Mouse (Mus musculus) lung, adult 2 months (tissue): Measurements from ENCODE around the gene Itgam. TPM values are rescaled to one million over a fixed set of nuclear protein-coding genes. Genes with fewer than 3 reads are reported as not detected.
A peak's percentile ranks its signal among the peaks of the same experiment; 100 is the strongest.
"Not testable (repeated sequence)": the region's sequence is repeated elsewhere in the genome, so short reads cannot be mapped to it uniquely, and the experiment has no call there.

Source experiments
- DNase-seq: peaks from one replicate; pipeline ENCODE4 v3.0.0; 2022
- H3K4me1 ChIP-seq: fragments of 200-500 bp; 2 replicates; pipeline ENCODE4 v1.6.1; 2011; ENCODE audit warnings: low read length; ENCODE audit not compliant: control insufficient read depth, insufficient read depth
- H3K4me3 ChIP-seq: fragments of 200-500 bp; replicated peaks from 2 replicates; pipeline ENCODE3; 2011; ENCODE audit warnings: low read depth, mild to moderate bottlenecking, control low read depth, low read length; ENCODE audit errors: extremely low read depth
- CTCF ChIP-seq: fragments of 200-500 bp; IDR thresholded peaks from 2 replicates; pipeline ENCODE4 v1.5.1; 2011; ENCODE audit warnings: mild to moderate bottlenecking, low read length, control low read depth; ENCODE audit not compliant: insufficient read depth
- POLR2A ChIP-seq: fragments of 200-500 bp; IDR thresholded peaks from 2 replicates; pipeline ENCODE4 v1.6.1; 2011; ENCODE audit warnings: low read depth, mild to moderate bottlenecking, control low read depth, low read length, borderline replicate concordance; ENCODE audit errors: extremely low read depth
- WGBS: fragments of 180-500 bp; shearing (Covaris S2); methylation state at CpG from one replicate; pipeline ENCODE4 v1.1.7; 2018; 5-methylcytosine and 5-hydroxymethylcytosine counted together
- polyA plus RNA-seq: library from polyadenylated mRNA; depleted of rRNA; stranded (reverse); fragments of >200 nt; gene quantifications from 2 replicates; pipeline ENCODE4 v1.2.3, GENCODE M21; 2012; rRNA removed

Itgam gene
- polyA plus RNA-seq = 25.2 and 27.6 TPM in 2 replicates

DNA sequence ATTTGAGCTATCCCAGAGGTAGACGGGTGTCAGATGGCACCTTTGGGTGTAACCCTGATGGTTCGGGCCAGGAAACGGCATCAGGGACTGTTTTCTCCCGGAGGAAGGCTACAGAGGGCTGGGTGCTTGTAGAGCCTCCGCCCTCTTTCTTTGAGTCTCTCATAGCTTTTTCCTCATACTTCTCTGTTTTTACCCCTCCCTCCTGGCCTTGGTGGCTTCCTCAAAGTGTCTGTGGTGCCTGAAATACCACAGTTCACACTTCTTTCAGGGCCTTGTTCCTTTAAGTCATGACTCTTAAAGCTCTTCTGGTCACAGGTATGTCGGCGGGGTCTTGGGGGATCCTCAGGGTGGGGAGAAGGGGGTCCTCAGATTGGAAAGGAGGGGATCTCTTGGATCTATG, at the start of gene Itgam, which contains the start of gene Gm49368:
Itgam (plus strand) TSS at position 185 of the 400 bp plus-strand sequence.
Gm49368 (plus strand) TSS at position 228 of the 400 bp plus-strand sequence.
- no peak for DNase-seq
- H3K4me1 ChIP-seq = no peaks in the 10 kb centered on the region
- H3K4me3 ChIP-seq = no peak within 1 kb of the TSS
- 72% methylated on average over 7 of the region's 7 CpGs for WGBS
- TF ChIP-seq POLR2A = no peak
- no peak for TF ChIP-seq CTCF

DNA sequence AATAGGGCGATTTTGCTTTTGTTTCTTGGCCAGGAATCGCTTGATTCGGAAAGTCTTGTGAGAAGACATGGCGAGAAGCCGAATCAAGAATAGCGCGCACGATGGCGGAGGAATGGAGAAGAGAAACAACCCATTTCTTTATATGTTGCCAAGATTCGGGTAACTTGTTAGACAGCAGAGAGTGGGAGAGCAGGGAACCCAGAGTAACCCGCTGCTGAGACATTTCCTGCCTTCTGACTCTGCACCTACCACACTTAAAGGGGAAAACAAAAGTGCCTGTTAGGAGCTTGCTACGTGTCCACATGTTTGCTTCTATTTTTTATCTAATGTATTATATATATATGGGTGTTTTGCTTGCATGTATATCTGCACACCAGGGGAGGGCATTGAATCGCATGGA, 49.3 kb upstream of the Itgam start:
- DNase-seq = no peak
- TF ChIP-seq CTCF = no peak
- TF ChIP-seq POLR2A = no peak
- no peak overlapping the region for H3K4me3 ChIP-seq
- no peaks in the 10 kb centered on the region for H3K4me1 ChIP-seq
- 84% methylated on average over 13 of the region's 13 CpGs for WGBS

DNA sequence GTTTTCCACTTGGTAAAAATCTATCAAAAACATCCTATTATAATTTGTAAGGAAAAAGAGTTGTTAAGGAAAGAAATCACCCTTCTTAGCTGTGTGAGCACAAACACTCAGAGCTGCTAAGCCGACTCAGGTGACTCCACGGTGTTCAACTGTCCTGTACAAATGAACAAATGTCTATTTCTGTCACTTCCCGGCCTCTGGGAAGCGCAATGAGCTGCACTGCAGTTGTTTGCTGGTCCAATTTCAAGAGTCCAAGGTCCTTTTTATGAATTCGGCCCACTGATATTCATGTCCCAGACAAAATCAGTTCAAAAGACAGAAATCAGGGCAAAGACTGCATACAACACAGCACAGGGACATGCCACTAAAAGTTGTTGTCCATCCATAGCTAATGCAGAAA, 46.3 kb upstream of the Itgam start:
- not testable (repeated sequence) for DNase-seq, H3K4me1 ChIP-seq, H3K4me3 ChIP-seq
- 59% methylated on average over 5 of the region's 5 CpGs for WGBS

DNA sequence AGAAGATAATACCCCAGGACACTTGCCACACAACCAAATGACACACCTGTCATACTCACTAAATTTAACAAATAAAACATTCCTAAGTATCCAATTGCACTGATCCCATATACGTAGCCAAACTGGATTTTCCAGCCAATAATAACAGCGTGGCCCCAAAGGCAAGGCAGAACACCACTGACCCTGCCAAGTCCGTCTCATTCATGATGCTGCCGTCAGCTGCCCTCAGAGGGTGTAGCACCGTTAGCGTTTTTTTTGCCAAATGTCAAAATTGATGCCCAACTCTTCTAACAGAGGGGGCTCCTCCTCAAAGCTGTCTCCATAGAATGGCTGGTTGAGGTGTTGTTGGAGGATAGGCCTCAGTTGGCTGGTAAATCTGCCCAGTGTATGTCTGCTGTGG, 45.8 kb upstream of the Itgam start:
- 65% methylated on average over 6 of the region's 6 CpGs for WGBS
- Histone ChIP-seq H3K4me1 (no peaks in the 10 kb centered on the region), H3K4me3 (no peak overlapping the region)
- DNase-seq = no peak
- no peak for TF ChIP-seq CTCF
- TF ChIP-seq POLR2A = no peak

DNA sequence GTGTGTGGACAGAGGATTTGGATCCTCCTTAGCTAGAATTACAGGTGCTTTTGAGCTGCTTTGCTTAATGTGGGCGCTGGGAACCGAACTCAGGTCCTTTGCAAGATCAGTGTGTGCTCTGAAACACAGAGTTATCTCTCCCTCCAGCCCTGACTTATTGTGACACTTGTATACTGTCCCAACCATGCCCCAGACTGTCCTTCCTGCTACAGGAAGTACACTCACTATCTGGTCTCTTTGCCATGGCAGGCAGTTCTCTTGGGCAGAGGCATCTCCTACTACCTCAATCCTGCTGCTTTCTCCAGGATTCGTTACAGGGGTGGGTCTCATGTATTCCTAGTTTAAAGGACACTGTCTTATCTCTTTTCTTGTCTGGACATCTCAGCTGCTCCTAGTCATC, 44.2 kb upstream of the Itgam start:
- 86% methylated on average over 3 of the region's 3 CpGs for WGBS
- DNase-seq = no peak
- H3K4me1 ChIP-seq = no peaks in the 10 kb centered on the region
- TF ChIP-seq CTCF (no peak), POLR2A (no peak)
- no peak overlapping the region for H3K4me3 ChIP-seq

DNA sequence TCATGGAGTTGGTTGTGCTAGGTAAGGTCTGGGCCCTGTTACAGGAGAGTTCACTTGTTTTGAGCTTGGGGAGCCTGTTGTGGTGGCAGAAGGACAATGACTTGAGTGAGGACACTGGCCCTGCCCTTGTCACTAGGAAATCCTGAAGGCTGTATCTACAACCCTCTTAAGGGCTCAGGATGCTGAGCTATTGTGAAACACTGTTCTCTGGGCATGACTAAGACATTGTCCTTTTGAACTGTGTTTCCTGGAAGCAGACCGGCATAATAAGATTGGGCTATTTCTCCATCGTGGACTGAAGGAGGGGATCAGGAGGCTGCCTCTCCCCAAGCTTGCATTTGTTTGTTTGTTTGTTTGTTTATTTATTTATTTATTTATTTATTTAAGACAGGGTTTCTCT, 43.3 kb upstream of the Itgam start:
- no peak for DNase-seq
- 29% methylated on average over 2 of the region's 2 CpGs for WGBS
- TF ChIP-seq POLR2A = no peak
- TF ChIP-seq CTCF = no peak
- H3K4me3 ChIP-seq = no peak overlapping the region
- H3K4me1 ChIP-seq = no peaks in the 10 kb centered on the region

DNA sequence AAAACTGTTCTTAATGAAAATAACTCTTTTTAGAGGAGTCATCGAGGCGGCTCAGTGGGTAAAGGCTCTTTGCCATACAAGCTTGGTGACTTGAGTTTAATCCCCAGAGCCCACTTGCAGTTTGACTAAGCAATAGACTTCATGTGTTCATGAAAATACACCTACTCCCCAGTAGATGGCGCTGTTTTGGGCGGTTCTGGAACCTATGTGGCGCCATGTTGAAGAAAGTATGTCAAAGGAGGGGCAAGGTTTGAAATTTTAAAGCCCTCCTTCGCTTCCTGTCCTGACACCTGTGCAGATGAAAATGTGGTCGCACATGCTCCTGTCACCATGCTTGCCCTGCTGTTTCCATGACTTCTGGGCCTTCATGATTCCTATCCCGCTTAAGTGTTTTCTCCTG, 39.5 kb upstream of the Itgam start:
- Histone ChIP-seq H3K4me3 (no peak overlapping the region), H3K4me1 (no peaks in the 10 kb centered on the region)
- WGBS = 66% methylated on average over 8 of the region's 8 CpGs
- no peak for DNase-seq
- TF ChIP-seq CTCF (peak; percentile 7; the same call in 1 of the 2 replicates), POLR2A (no peak)

DNA sequence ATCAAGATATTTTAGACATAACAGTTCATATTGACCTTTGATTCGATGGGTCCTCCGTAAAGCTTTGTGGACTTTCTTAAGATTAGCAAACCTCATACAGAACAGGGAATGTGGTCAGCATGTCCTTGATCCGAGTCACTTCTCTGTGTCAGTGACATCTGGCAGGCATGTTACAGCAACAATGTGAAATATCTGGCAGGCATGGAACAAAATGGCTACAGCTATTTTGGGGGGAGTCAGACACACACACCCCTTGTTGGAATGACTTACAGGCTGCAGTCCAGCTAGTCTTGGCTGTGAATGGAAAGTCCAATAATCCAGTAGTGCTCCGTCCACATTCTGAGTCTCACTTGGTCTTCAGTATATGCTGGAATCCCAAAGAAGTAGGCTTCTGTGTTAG, 38.9 kb upstream of the Itgam start:
- no peak for TF ChIP-seq POLR2A
- no peak for TF ChIP-seq CTCF
- no peaks in the 10 kb centered on the region for H3K4me1 ChIP-seq
- 69% methylated on average over 4 of the region's 4 CpGs for WGBS
- H3K4me3 ChIP-seq = no peak overlapping the region
- no peak for DNase-seq

DNA sequence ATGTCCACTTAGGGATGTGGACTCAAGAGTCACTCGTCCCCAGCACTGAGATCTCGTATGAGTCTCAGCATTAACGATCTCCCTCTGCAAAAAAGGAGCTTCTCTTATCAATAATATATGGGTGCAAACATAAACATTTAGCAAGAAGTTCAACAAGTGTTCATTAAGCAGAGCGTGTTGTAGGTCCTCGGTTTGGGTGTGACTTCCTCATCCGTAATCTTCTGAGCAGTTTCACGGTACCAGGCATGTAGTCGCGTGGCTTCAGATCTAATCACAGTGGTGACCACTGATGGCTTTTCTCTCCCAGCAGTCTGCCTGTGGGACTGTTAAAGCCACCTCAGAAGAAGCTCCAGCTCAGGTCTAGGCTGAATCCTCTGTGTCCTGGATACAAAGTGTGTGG, 38.1 kb upstream of the Itgam start:
- WGBS = 79% methylated on average over 9 of the region's 9 CpGs
- no peak for DNase-seq
- Histone ChIP-seq H3K4me1 (no peaks in the 10 kb centered on the region), H3K4me3 (no peak overlapping the region)
- no peak for TF ChIP-seq CTCF
- no peak for TF ChIP-seq POLR2A

DNA sequence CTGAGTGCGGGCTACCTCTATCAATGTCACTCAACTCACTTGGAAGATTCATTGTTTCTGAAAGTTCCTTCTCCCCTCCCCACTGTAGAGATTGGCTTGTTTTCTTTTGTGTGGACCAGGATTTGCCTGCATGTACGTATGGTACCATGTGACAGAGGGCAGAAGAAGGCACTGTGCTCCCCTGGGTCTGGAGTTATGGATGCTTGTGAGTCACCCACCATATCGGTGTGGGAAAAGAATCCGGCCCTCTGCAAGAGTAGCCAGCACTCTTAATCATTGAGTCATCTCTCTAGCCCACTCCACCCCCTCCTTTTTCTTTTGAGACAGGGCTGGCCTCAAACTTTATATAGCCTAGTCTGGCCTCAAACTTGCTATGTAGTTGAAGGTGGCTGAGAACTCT, 37.5 kb upstream of the Itgam start:
- TF ChIP-seq POLR2A (no peak), CTCF (no peak)
- 69% methylated on average over 4 of the region's 4 CpGs for WGBS
- DNase-seq = no peak
- Histone ChIP-seq H3K4me1 (no peaks in the 10 kb centered on the region), H3K4me3 (no peak overlapping the region)

DNA sequence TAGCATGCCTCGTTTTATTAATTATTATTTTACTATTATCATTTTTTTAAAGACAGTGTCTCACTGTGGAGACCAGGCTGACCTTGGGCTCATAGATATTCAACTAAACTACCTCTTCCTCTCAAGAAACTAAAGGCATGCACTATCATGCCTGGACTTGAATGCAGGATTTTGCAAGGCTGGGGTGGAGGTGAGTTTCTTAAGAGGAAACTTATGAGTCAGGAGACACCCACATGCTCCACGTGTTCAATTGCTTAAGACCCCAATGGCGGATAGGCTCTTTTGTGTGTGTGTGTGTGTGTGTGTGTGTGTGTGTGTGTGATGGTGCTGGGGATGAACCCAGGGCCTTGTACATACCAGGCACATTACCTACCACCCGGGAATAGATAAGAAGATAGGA, 37.1 kb upstream of the Itgam start:
- 63% methylated on average over 4 of the region's 4 CpGs for WGBS
- H3K4me3 ChIP-seq = no peak overlapping the region
- no peak for TF ChIP-seq CTCF
- TF ChIP-seq POLR2A = no peak
- no peaks in the 10 kb centered on the region for H3K4me1 ChIP-seq
- DNase-seq = no peak
